Comparison of ENCODE assay signal across 8 mouse cellular contexts in the genomic region with DNA sequence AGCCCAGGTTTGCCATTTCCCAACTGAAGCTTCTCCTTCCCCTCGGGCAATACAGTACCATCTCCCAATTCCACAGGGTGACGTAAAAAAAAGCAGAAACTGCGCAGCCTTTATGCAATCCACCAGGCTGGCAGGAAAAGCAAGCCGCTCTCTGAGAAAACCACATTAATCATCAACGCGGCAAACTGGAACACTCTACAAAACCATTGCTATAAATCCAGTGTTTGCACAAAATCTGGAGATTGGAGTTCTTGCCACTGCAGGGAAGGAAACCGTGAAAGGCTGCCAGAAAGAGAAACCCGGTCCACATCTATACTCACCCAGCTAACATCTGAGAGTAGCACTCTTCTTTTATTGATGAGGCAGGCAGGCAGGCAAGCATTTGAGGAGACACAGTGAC.
DNase-seq lines count a peak whose midpoint lies in the region; ATAC-seq lines count a peak whose summit lies in the region.

No protein-coding gene starts in this region.

- peak; percentile 53 to 82 for DNase-seq in adrenal gland, adult (ENCODE audit: inconsistent age in 2 of 2, low spot score in 1 of 2)
- no peak for DNase-seq in adrenal gland, adult 18-20 months (ENCODE audit: low spot score in 2 of 2)
- DNase-seq in 3134 (ENCODE audit: extremely low read depth, insufficient read length, low spot score), result peak; percentile 49
- no peak for DNase-seq in left cerebral cortex, adult 8-10 months (ENCODE audit: low spot score in 2 of 2)
- DNase-seq in thymus, postnatal 25 days, result no peak
- DNase-seq in right cerebral cortex, adult 2 months (ENCODE audit: low spot score in 2 of 2), result no peak

- 10% methylated on average over 8 of the region's 8 CpGs for whole genome bisulfite sequencing in lung, embryonic 15.5 days

- 0 out of 2 replicates have a peak overlapping the region, but pooled peaks have one; percentile 10 for H3K9ac ChIP-seq in lung, embryonic 15.5 days

- peaks cover 38% of the 10 kb centered on the region for H3K4me1 ChIP-seq in lung, embryonic 15.5 days

- H3K9me3 ChIP-seq in lung, embryonic 15.5 days, result no peaks in the 10 kb centered on the region

- H3K27ac ChIP-seq in lung, embryonic 15.5 days, result peak overlapping the region; percentile 74

- peak; percentile 95 for ATAC-seq in granulocyte monocyte progenitor cell, adult 5-6 weeks (replicated peaks; ENCODE audit: poor library complexity, severe bottlenecking)
- ATAC-seq in lung, embryonic 15.5 days (ENCODE audit: borderline replicate concordance, extremely low read depth, low FRiP score, low TSS enrichment), result peak; percentile 55; the same call in 1 of the 2 replicates

- H3K4me2 ChIP-seq in lung, embryonic 15.5 days, result peak overlapping the region; percentile 23

- no peaks in the 10 kb centered on the region for H3K36me3 ChIP-seq in lung, embryonic 15.5 days

- no peak overlapping the region for H3K4me3 ChIP-seq in lung, embryonic 15.5 days

- no peaks in the 10 kb centered on the region for H3K27me3 ChIP-seq in lung, embryonic 15.5 days

Comparison
In these comparisons a context has a peak if more than half of its experiments do, and no peak if none do; other contexts are left out.
1. DNase-seq: peak in adrenal gland, adult (2 of 2) and 3134 (single experiment); none in adrenal gland, adult 18-20 months (0 of 2), left cerebral cortex, adult 8-10 months (0 of 2), thymus, postnatal 25 days (single experiment) and right cerebral cortex, adult 2 months (0 of 2).